Mouse (Mus musculus) regulatory T cell (primary cell): Measurements from ENCODE around the gene Tapt1.

ENCODE experiments used
- in situ Hi-C: fragments of 300-600 bp; cut with MboI, MseI; formaldehyde crosslinking; loops from one replicate; pipeline ENCODE4 v1.15.1; 2025; ENCODE audit warnings: high pct_unique_total_duplicates

The Tapt1 gene

DNA sequence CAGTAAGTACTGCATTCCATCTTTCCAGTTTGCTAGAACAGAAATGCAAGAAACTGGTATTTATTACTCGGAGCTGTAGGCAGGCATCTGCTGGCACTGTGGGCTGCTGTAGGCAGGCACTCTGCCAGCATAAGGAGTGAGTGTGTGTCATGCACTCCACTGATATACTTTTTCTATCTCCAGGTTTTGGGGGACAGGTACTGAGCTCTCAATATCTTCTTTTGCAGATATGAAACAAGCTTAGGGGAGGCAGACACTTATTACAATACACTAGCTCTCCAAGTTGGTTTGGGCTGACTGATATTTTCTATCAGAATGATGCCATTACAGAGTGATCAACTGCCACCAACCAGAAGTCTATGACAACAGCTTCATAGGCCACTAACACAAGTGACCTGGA is 23.0 kb downstream of the Tapt1 start:
- in situ Hi-C loops: loop anchor here (25.0 kb wide), 1 partner anchor 1659 kb away; the partner anchor contains the start of gene Lcorl

- in situ Hi-C loops: loop anchor here (25.0 kb wide), 1 partner anchor 1661 kb away; the partner anchor contains the start of gene Lcorl
These were observed 24.8 kb downstream of the Tapt1 start for GRCm38 (mm10) chr5:44201665-44202064.

- in situ Hi-C loops: no loop called here
These were observed 27.3 kb downstream of the Tapt1 start for GRCm38 (mm10) chr5:44199109-44199508.

DNA sequence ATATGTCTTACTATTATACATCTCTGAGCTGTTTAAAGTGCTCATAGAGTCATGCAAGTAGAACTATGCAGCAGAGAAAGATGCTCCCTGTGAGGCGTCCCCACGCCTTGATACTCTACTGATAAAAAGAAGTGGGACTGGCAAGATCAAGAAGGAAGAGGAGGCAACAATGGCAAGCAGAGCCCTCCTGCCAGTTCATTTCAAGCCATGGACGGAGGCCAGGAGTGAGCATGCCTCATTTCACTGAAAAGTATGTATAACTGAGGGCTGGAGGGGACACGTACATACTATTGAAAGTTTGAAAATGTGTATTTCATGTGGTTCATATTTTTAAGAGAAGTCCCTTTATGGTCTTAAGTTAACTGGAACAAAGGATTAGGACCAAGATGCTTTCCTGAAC is 28.0 kb downstream of the Tapt1 start:
- in situ Hi-C loops: no loop called here

- in situ Hi-C loops: no loop called here
These were observed 28.6 kb downstream of the Tapt1 start for GRCm38 (mm10) chr5:44197806-44198205.

- in situ Hi-C loops: no loop called here
These were observed 30.3 kb downstream of the Tapt1 start for GRCm38 (mm10) chr5:44196167-44196566.

DNA sequence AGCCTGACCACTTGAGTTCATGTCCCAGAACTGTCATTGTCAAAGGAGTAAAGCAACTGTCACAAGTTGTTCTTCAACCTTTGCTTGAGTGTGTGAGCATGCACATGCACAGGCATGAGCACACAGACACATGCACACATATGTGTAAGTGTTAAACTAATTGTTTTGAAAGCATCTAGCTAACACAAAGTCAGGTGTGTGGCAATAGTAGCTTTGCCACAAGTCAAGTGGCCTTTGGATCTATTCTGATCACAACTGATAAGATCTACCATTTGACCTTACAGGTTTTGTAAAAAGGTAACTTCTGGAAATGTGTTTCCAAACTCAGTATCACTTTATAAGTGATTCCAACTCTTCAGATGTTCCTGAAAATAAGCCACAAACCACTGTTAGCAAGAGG is 39.1 kb downstream of the Tapt1 start:
- in situ Hi-C loops: loop anchor here (10.0 kb wide), 1 partner anchor 77 kb away; no protein-coding TSS in a partner anchor

GRCm38 (mm10) chr5:44181669-44182068 is 44.8 kb downstream of the Tapt1 start:
- in situ Hi-C loops: loop anchor here (10.0 kb wide), 1 partner anchor 83 kb away; no protein-coding TSS in a partner anchor

DNA sequence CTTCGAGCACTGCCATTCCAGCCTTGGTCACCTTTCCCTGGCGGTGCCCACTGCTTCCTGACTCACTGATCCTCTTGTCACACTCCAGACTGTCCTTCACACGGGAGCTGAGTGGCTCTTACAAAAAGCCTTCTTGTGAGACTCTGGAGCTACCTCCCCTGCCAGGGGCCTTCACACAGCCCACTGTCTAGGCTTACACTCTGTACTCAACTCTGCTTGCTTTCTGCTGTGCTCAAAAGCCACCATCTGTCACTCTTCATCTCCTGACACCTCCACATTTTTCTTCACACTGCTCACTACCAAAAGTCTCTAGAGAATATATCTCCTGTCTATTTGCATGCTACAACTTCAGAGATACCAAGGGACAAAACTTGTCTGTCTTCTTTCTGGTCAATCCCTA is 46.0 kb downstream of the Tapt1 start:
- in situ Hi-C loops: loop anchor here (10.0 kb wide), 1 partner anchor 84 kb away; no protein-coding TSS in a partner anchor

DNA sequence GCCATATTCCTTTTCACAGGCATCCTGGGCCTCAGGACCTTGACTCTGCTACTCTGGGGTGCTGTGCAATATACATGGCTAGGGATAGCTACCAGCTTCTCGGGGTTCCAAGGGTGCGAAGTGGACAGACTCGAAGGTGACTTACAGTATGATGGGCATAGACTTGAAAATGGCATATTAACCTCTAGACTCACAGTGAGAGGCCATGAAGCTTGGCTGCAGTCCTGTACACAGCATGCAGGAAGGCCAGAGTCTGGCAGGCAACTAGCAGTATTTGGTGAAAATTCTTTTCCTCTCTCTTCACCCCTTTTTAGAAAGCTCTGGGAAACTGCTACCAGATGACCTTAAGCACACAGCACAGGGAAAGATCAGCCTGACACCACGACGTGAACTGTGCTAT is 52.4 kb downstream of the Tapt1 start:
- in situ Hi-C loops: loop anchor here (25.0 kb wide), 1 partner anchor 1263 kb away; no protein-coding TSS in a partner anchor

DNA sequence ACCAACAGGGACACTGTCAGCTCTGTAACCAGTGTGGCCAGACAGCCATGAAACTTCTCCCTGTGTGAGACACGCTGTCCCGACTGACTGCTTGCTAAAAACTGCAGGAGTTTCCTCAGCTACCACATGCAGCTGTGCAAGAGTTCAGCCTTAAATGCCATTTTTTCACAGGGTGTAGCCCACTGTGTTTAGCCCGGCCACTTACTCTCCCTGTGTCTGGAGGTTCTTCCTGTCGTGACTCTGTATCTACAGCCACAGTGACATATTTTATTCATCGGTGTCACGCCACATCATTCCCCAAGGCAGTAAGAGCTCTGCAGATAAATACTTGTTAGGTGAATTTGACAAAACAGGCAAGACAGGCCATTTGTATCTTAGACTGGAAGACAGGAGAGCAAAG is 59.6 kb downstream of the Tapt1 start:
- in situ Hi-C loops: loop anchor here (25.0 kb wide), 1 partner anchor 1270 kb away; no protein-coding TSS in a partner anchor

- in situ Hi-C loops: loop anchor here (25.0 kb wide), 1 partner anchor 1271 kb away; no protein-coding TSS in a partner anchor
These were observed 60.6 kb downstream of the Tapt1 start for GRCm38 (mm10) chr5:44165854-44166253.

DNA sequence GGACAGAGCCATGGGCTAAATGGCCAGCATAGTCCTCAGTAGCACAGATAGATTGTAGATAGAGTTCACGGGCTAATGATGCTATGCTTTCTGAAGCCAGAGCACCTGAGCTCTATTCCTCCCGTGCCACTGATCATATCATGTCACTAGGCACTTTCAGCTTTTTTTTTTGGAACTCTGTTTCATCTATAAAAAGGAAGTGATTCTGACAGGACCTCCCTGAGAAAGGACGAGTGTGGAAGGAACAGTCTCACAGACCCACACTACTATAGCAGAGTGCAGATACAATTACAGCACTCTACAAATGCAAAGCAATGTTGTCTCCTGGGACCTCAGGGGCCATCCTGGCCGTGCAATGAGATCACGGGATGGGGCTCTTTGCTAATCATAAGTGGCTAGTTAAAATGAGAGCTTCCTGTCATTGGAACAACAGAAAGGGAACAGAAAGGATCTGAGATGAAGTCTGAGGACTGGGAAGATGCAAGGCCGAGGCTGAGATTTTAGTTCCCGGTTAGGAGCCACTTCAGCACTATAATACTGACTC is 62.1 kb downstream of the Tapt1 start:
- in situ Hi-C loops: loop anchor here (5.0 to 25.0 kb wide), 2 partner anchors 93 to 1273 kb away; no protein-coding TSS in a partner anchor

GRCm38 (mm10) chr5:44163318-44163717 is 63.1 kb downstream of the Tapt1 start:
- in situ Hi-C loops: loop anchor here (5.0 to 25.0 kb wide), 2 partner anchors 94 to 1274 kb away; no protein-coding TSS in a partner anchor

- in situ Hi-C loops: loop anchor here (5.0 to 25.0 kb wide), 2 partner anchors 95 to 1275 kb away; no protein-coding TSS in a partner anchor
These were observed 63.6 kb downstream of the Tapt1 start for GRCm38 (mm10) chr5:44162786-44163185.

GRCm38 (mm10) chr5:44159679-44160438 is 66.6 kb downstream of the Tapt1 start:
- in situ Hi-C loops: loop anchor here (5.0 to 25.0 kb wide), 2 partner anchors 97 to 1277 kb away; no protein-coding TSS in a partner anchor

GRCm38 (mm10) chr5:44159231-44159630 is 67.2 kb downstream of the Tapt1 start:
- in situ Hi-C loops: loop anchor here (25.0 kb wide), 1 partner anchor 1278 kb away; no protein-coding TSS in a partner anchor

DNA sequence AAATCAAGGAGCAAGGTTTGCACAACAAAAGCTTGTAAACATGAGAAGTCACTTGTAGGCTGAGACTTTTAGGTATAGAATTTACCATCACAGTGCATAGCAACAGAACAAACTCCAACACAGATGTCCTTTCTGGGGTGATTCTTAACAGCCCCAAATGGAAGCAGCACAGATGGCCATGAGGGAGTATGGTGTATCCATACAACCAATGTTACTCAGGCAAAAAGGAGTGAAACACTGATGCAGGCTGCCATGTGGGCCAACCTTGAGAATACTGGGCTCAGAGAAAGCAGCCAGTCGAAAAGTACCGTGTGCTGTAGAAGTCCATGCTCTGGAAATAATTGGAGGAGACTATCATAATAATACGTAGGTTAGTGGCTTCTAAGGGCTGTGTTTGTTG is 68.0 kb downstream of the Tapt1 start:
- in situ Hi-C loops: loop anchor here (25.0 kb wide), 1 partner anchor 1279 kb away; no protein-coding TSS in a partner anchor

DNA sequence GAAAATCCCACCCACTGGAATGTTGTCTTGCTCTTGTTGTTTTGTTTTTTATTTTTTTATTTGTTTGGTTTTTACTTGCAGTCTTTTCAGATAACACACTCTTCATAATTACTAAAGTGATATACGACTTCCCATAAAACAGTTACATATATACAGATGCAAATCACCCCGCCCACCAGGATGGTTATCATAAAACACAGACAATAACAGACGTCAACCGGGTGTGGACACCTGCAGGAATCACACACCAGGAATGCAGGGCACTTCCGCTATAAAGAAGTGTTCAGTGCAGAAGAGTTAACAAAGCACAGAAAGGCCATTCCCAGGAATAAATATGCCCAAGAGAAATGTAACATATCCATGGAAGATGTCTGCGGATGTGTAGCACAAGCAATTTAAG is 68.7 kb downstream of the Tapt1 start:
- in situ Hi-C loops: loop anchor here (25.0 kb wide), 1 partner anchor 1280 kb away; no protein-coding TSS in a partner anchor

- in situ Hi-C loops: loop anchor here (25.0 kb wide), 1 partner anchor 1284 kb away; no protein-coding TSS in a partner anchor
These were observed 73.4 kb downstream of the Tapt1 start for GRCm38 (mm10) chr5:44153050-44153449.

GRCm38 (mm10) chr5:44151327-44152051 is 74.9 kb downstream of the Tapt1 start:
- in situ Hi-C loops: loop anchor here (25.0 kb wide), 1 partner anchor 1286 kb away; no protein-coding TSS in a partner anchor
